In genomic region chr7:67049206-67049605, GRCm38 (mm10) we compare ENCODE assay signal across 16 mouse cellular contexts.
"Had no signal": no experiment of that assay in that cellular context is flagged by ENCODE, and none has a peak within 500 bp of the region (broad histone marks: within the 10 kb centered on the region; RNA-seq: fewer than 3 reads in every experiment).

No protein-coding gene starts in this region.

- DNase-seq: kidney, adult 9 months; kidney, postnatal 14 days; kidney, postnatal 4 days; liver; lung, adult 18-20 months; lung, postnatal 10 days; lung, postnatal 36 days; thymus, adult 18-20 months; thymus, postnatal 36 days had no signal

- H3K27ac ChIP-seq: limb, embryonic 10.5 days; limb, embryonic 13.5 days; liver, embryonic 12.5 days; liver, embryonic 15.5 days; midbrain, embryonic 10.5 days; midbrain, embryonic 13.5 days had no signal

- H3K4me3 ChIP-seq: limb, embryonic 10.5 days; limb, embryonic 13.5 days; liver, embryonic 12.5 days; liver, embryonic 15.5 days; lung, embryonic 15.5 days; midbrain, embryonic 10.5 days; midbrain, embryonic 13.5 days had no signal
